Mouse (Mus musculus): ENCODE measurements around the gene Cpne6. TPM values are rescaled to one million over a fixed set of nuclear protein-coding genes. Genes with fewer than 3 reads are reported as not detected.

Gene Cpne6
- total RNA-seq, 2 experiments from 2014 or later, result not detected

GRCm38 (mm10) chr14:55496761-55497448 lies 13.3 kb upstream of the Cpne6 start:
- no peak for DNase-seq
- intact Hi-C loops (cut with DNase I), result loop anchor here (1.0 to 10.0 kb wide), 5 partner anchors 32 to 248 kb away; partner anchors contain the start of genes Dhrs1, Irf9 and Nop9

- DNase-seq, result peak; percentile 90 to 95
- intact Hi-C loops (cut with DNase I), result loop anchor here (2.0 to 10.0 kb wide), 3 partner anchors 31 to 247 kb away; partner anchors contain the start of genes Dhrs1, Irf9 and Nop9
These were observed 12.8 kb upstream of the Cpne6 start for GRCm38 (mm10) chr14:55497449-55497821.

- intact Hi-C loops (cut with DNase I), result no loop called here
These were observed 4.6 kb upstream of the Cpne6 start for GRCm38 (mm10) chr14:55505612-55506011.

GRCm38 (mm10) chr14:55507801-55508200 lies 2.4 kb upstream of the Cpne6 start:
- DNase-seq, result no peak
- intact Hi-C loops (cut with DNase I), result no loop called here

More at GRCm38 (mm10) chr14:55505612-55506011, 4.6 kb upstream of the Cpne6 start:
- no peak for DNase-seq

- intact Hi-C loops (cut with DNase I), result no loop called here
- DNase-seq, result no peak
These were observed 705 bp upstream of the Cpne6 start for GRCm38 (mm10) chr14:55509540-55509939.

GRCm38 (mm10) chr14:55511037-55511436 lies 792 bp downstream of the Cpne6 start:
- intact Hi-C loops (cut with DNase I), result no loop called here
- DNase-seq, result no peak

GRCm38 (mm10) chr14:55513927-55514326 lies 3.7 kb downstream of the Cpne6 start:
- no peak for DNase-seq
- intact Hi-C loops (cut with DNase I), result no loop called here

GRCm38 (mm10) chr14:55515846-55516245 lies 5.6 kb downstream of the Cpne6 start:
- no peak for DNase-seq
- intact Hi-C loops (cut with DNase I), result no loop called here

GRCm38 (mm10) chr14:55518897-55519296 lies 8.7 kb downstream of the Cpne6 start:
- intact Hi-C loops (cut with DNase I), result no loop called here
- DNase-seq, result no peak

GRCm38 (mm10) chr14:55519604-55520003 lies 9.4 kb downstream of the Cpne6 start:
- intact Hi-C loops (cut with DNase I), result no loop called here
- DNase-seq, result no peak

- DNase-seq, result peak in 1 of 2 experiments; percentile 41
- intact Hi-C loops (cut with DNase I), result no loop called here
These were observed 10.5 kb downstream of the Cpne6 start for GRCm38 (mm10) chr14:55520451-55521361.

- intact Hi-C loops (cut with DNase I), result no loop called here
- DNase-seq, result no peak
These were observed 13.8 kb downstream of the Cpne6 start for GRCm38 (mm10) chr14:55524062-55524461.

- no peak for DNase-seq
- intact Hi-C loops (cut with DNase I), result no loop called here
These were observed 14.5 kb downstream of the Cpne6 start, which contains the start of gene Nrl for GRCm38 (mm10) chr14:55524785-55525184. Nrl (minus strand) TSS chr14:55524981.

- intact Hi-C loops (cut with DNase I), result no loop called here
- no peak for DNase-seq
These were observed 16.4 kb downstream of the Cpne6 start for GRCm38 (mm10) chr14:55526674-55527073.

GRCm38 (mm10) chr14:55527940-55528339 lies 17.7 kb downstream of the Cpne6 start:
- intact Hi-C loops (cut with DNase I), result loop anchor here (2.0 kb wide), 1 partner anchor 31 kb away; no protein-coding TSS in a partner anchor
- DNase-seq, result peak in 1 of 2 experiments; percentile 31

GRCm38 (mm10) chr14:55536116-55536745 lies 26.0 kb downstream of the Cpne6 start:
- intact Hi-C loops (cut with DNase I), result loop anchor here (1.0 to 10.0 kb wide), 3 partner anchors 40 to 421 kb away; partner anchors contain the start of gene Jph4
- DNase-seq, result peak; percentile 46 to 65

GRCm38 (mm10) chr14:55540067-55540786 lies 30.0 kb downstream of the Cpne6 start, which contains the start of gene Pck2:
Pck2 (plus strand) TSS chr14:55540266.
- DNase-seq, result peak; percentile 86 to 88
- intact Hi-C loops (cut with DNase I), result loop anchor here (2.0 kb wide), 1 partner anchor 17 kb away; no protein-coding TSS in a partner anchor

GRCm38 (mm10) chr14:55540787-55541321 lies 30.6 kb downstream of the Cpne6 start:
- intact Hi-C loops (cut with DNase I), result loop anchor here (2.0 kb wide), 1 partner anchor 16 kb away; no protein-coding TSS in a partner anchor
- peak; percentile 88 to 91 for DNase-seq

- intact Hi-C loops (cut with DNase I), result no loop called here
- no peak for DNase-seq
These were observed 32.0 kb downstream of the Cpne6 start for GRCm38 (mm10) chr14:55542268-55542667.

Data from heart, postnatal 14 days (tissue).